Mouse (Mus musculus): Measurements from ENCODE around the gene Kmt5a. TPM values are rescaled to one million over a fixed set of nuclear protein-coding genes. Genes with fewer than 3 reads are reported as not detected.
A peak's percentile ranks its signal among the peaks of the same experiment; 100 is the strongest.

The Kmt5a gene
- polyA plus RNA-seq (2015; fragmentation: Nextera tagmentation; extraction: Ambion mirVana): 43.4 and 45.5 TPM in 2 replicates

- peak; percentile 97 for ATAC-seq (ENCODE audit: insufficient number of reproducible peaks, insufficient read depth, low FRiP score, low TSS enrichment, low read depth)
- Histone ChIP-seq H3K27me3 (no peaks in the 10 kb centered on the region), H3K4me2 (peak within 1 kb of the TSS; percentile 97), H3K9me3 (no peaks in the 10 kb centered on the region), H3K4me1 (peaks cover 18% of the 10 kb centered on the region), H3K36me3 (no peaks in the 10 kb centered on the region), H3K4me3 (peak within 1 kb of the TSS; percentile 84), H3K27ac (peak within 1 kb of the TSS; percentile 91), H3K9ac (peak within 1 kb of the TSS; percentile 79)
- WGBS: 1% methylated on average over 34 of the region's 34 CpGs
Measured at GRCm38 (mm10) chr5:124439447-124440093, at the start of gene Kmt5a. Kmt5a (plus strand) TSS chr5:124439930.

- WGBS: 98% methylated on average over 4 of the region's 4 CpGs
- H3K4me2 ChIP-seq: no peak overlapping the region
- H3K4me3 ChIP-seq: no peak overlapping the region
- no peaks in the 10 kb centered on the region for H3K9me3 ChIP-seq
- no peaks in the 10 kb centered on the region for H3K4me1 ChIP-seq
- H3K36me3 ChIP-seq: peaks cover 90% of the 10 kb centered on the region
- H3K27me3 ChIP-seq: no peaks in the 10 kb centered on the region
- no peak overlapping the region for H3K27ac ChIP-seq
- ATAC-seq (ENCODE audit: insufficient number of reproducible peaks, insufficient read depth, low FRiP score, low TSS enrichment, low read depth): no peak
- no peak overlapping the region for H3K9ac ChIP-seq
Measured at GRCm38 (mm10) chr5:124392412-124392811, 47.3 kb upstream of the Kmt5a start.

GRCm38 (mm10) chr5:124393726-124394125 lies 46.0 kb upstream of the Kmt5a start:
- Histone ChIP-seq H3K9ac (no peak overlapping the region), H3K4me3 (no peak overlapping the region), H3K4me2 (no peak overlapping the region), H3K27me3 (no peaks in the 10 kb centered on the region), H3K27ac (no peak overlapping the region), H3K4me1 (0 out of 2 replicates have a peak, but pooled peaks cover 2% of the 10 kb centered on the region), H3K9me3 (no peaks in the 10 kb centered on the region), H3K36me3 (peaks cover 87% of the 10 kb centered on the region)
- 92% methylated on average over 7 of the region's 7 CpGs for WGBS
- ATAC-seq (ENCODE audit: insufficient number of reproducible peaks, insufficient read depth, low FRiP score, low TSS enrichment, low read depth): no peak

- peaks cover 72% of the 10 kb centered on the region for H3K36me3 ChIP-seq
- H3K27me3 ChIP-seq: no peaks in the 10 kb centered on the region
- no peak overlapping the region for H3K4me3 ChIP-seq
- H3K9me3 ChIP-seq: no peaks in the 10 kb centered on the region
- H3K27ac ChIP-seq: no peak overlapping the region
- no peak for ATAC-seq (ENCODE audit: insufficient number of reproducible peaks, insufficient read depth, low FRiP score, low TSS enrichment, low read depth)
- H3K4me2 ChIP-seq: no peak overlapping the region
- no peak overlapping the region for H3K9ac ChIP-seq
- H3K4me1 ChIP-seq: no peaks in the 10 kb centered on the region
- 80% methylated on average over 3 of the region's 3 CpGs for WGBS
Measured at GRCm38 (mm10) chr5:124410808-124411207, 28.9 kb upstream of the Kmt5a start.

GRCm38 (mm10) chr5:124412163-124412562 lies 27.6 kb upstream of the Kmt5a start:
- no peak overlapping the region for H3K9ac ChIP-seq
- WGBS: 93% methylated on average over 5 of the region's 5 CpGs
- no peaks in the 10 kb centered on the region for H3K27me3 ChIP-seq
- H3K9me3 ChIP-seq: no peaks in the 10 kb centered on the region
- H3K4me2 ChIP-seq: no peak overlapping the region
- no peak for ATAC-seq (ENCODE audit: insufficient number of reproducible peaks, insufficient read depth, low FRiP score, low TSS enrichment, low read depth)
- H3K27ac ChIP-seq: no peak overlapping the region
- H3K36me3 ChIP-seq: peaks cover 61% of the 10 kb centered on the region
- no peaks in the 10 kb centered on the region for H3K4me1 ChIP-seq
- no peak overlapping the region for H3K4me3 ChIP-seq

- no peak overlapping the region for H3K4me2 ChIP-seq
- no peaks in the 10 kb centered on the region for H3K9me3 ChIP-seq
- peaks cover 5% of the 10 kb centered on the region; the same call in 1 of the 2 replicates for H3K4me1 ChIP-seq
- H3K36me3 ChIP-seq: peaks cover 14% of the 10 kb centered on the region
- H3K9ac ChIP-seq: no peak overlapping the region
- no peak overlapping the region for H3K27ac ChIP-seq
- no peak for ATAC-seq (ENCODE audit: insufficient number of reproducible peaks, insufficient read depth, low FRiP score, low TSS enrichment, low read depth)
- no peak overlapping the region for H3K4me3 ChIP-seq
- WGBS: 93% methylated on average over 2 of the region's 2 CpGs
- no peaks in the 10 kb centered on the region for H3K27me3 ChIP-seq
Measured at GRCm38 (mm10) chr5:124418903-124419302, 20.8 kb upstream of the Kmt5a start.

GRCm38 (mm10) chr5:124421786-124422185 lies 17.9 kb upstream of the Kmt5a start:
- Histone ChIP-seq H3K36me3 (peaks cover 8% of the 10 kb centered on the region; the same call in 1 of the 2 replicates), H3K27me3 (no peaks in the 10 kb centered on the region), H3K27ac (no peak overlapping the region), H3K4me1 (peaks cover 17% of the 10 kb centered on the region; the same call in 1 of the 2 replicates), H3K4me2 (no peak overlapping the region), H3K4me3 (no peak overlapping the region), H3K9ac (no peak overlapping the region), H3K9me3 (no peaks in the 10 kb centered on the region)
- whole genome bisulfite sequencing: 93% methylated on average over 2 of the region's 2 CpGs
- no peak for ATAC-seq (ENCODE audit: insufficient number of reproducible peaks, insufficient read depth, low FRiP score, low TSS enrichment, low read depth)

- ATAC-seq (ENCODE audit: insufficient number of reproducible peaks, insufficient read depth, low FRiP score, low TSS enrichment, low read depth): no peak
- H3K36me3 ChIP-seq: peaks cover 4% of the 10 kb centered on the region; the same call in 1 of the 2 replicates
- H3K27me3 ChIP-seq: no peaks in the 10 kb centered on the region
- peaks cover 17% of the 10 kb centered on the region; the same call in 1 of the 2 replicates for H3K4me1 ChIP-seq
- peak overlapping the region; percentile 90 for H3K4me2 ChIP-seq
- 2% methylated on average over 14 of the region's 14 CpGs for WGBS
- H3K27ac ChIP-seq: peak overlapping the region; percentile 80; the same call in 1 of the 2 replicates
- H3K9ac ChIP-seq: peak overlapping the region; percentile 95
- H3K9me3 ChIP-seq: no peaks in the 10 kb centered on the region
- peak overlapping the region; percentile 98 for H3K4me3 ChIP-seq
Measured at GRCm38 (mm10) chr5:124424200-124424722, 15.5 kb upstream of the Kmt5a start.

GRCm38 (mm10) chr5:124424723-124425411 lies 14.9 kb upstream of the Kmt5a start:
- ATAC-seq (ENCODE audit: insufficient number of reproducible peaks, insufficient read depth, low FRiP score, low TSS enrichment, low read depth): peak; percentile 62; the same call in 1 of the 2 replicates
- WGBS: under 1% methylated on average over 59 of the region's 63 CpGs
- H3K27ac ChIP-seq: peak overlapping the region; percentile 80

GRCm38 (mm10) chr5:124425412-124426259 lies 14.1 kb upstream of the Kmt5a start, which contains the start of gene Sbno1:
Sbno1 (minus strand) TSS chr5:124426001.
- Histone ChIP-seq H3K27me3 (no peaks in the 10 kb centered on the region), H3K4me2 (peak within 1 kb of the TSS; percentile 90), H3K4me1 (peaks cover 17% of the 10 kb centered on the region; the same call in 1 of the 2 replicates), H3K9ac (peak within 1 kb of the TSS; percentile 95), H3K9me3 (no peaks in the 10 kb centered on the region), H3K27ac (peak within 1 kb of the TSS; percentile 88), H3K36me3 (no peaks in the 10 kb centered on the region), H3K4me3 (peak within 1 kb of the TSS; percentile 98)
- WGBS: under 1% methylated on average over 55 of the region's 81 CpGs
- ATAC-seq (ENCODE audit: insufficient number of reproducible peaks, insufficient read depth, low FRiP score, low TSS enrichment, low read depth): peak; percentile 95

More at GRCm38 (mm10) chr5:124424723-124425411, 14.9 kb upstream of the Kmt5a start:
- peak overlapping the region; percentile 90 for H3K4me2 ChIP-seq
- H3K4me3 ChIP-seq: peak overlapping the region; percentile 98
- H3K36me3 ChIP-seq: no peaks in the 10 kb centered on the region
- H3K4me1 ChIP-seq: peaks cover 17% of the 10 kb centered on the region; the same call in 1 of the 2 replicates
- H3K9me3 ChIP-seq: no peaks in the 10 kb centered on the region
- H3K9ac ChIP-seq: peak overlapping the region; percentile 95
- H3K27me3 ChIP-seq: no peaks in the 10 kb centered on the region
